Mouse (Mus musculus): Measurements from ENCODE around the gene Ddx42. TPM values are rescaled to one million over a fixed set of nuclear protein-coding genes. Genes with fewer than 3 reads are reported as not detected.

Ddx42 gene
- polyA plus RNA-seq, 2 experiments: 50.4 to 63.9 TPM

GRCm38 (mm10) chr11:106286987-106287386 lies 70.3 kb downstream of the Ddx42 start:
- no peaks in the 10 kb centered on the region for H3K9me3 ChIP-seq (ENCODE audit: control insufficient read depth, low read length)
- peak overlapping the region; percentile 79 for H3K27ac ChIP-seq (replicated peaks; ENCODE audit: low read depth, low read length)
- TF ChIP-seq POLR2A (IDR thresholded peaks at IDR 0.05; ENCODE audit: borderline replicate concordance, extremely low read depth, insufficient read depth, insufficient read length): no peak
- 0 out of 2 replicates have a peak, but pooled peaks cover 7% of the 10 kb centered on the region for H3K4me1 ChIP-seq (ENCODE audit: control insufficient read depth, insufficient read depth, low read length)
- WGBS: 54% methylated on average over 11 of the region's 11 CpGs
- peak; percentile 70 for DNase-seq (ENCODE audit: low spot score)
- no peaks in the 10 kb centered on the region for H3K36me3 ChIP-seq (ENCODE audit: control insufficient read depth, insufficient read depth, low read length)
- H3K9ac ChIP-seq (ENCODE audit: low read depth, low read length, severe bottlenecking): no peak overlapping the region
- no peaks in the 10 kb centered on the region for H3K27me3 ChIP-seq (ENCODE audit: control insufficient read depth, insufficient read depth, low read length)
- no peak overlapping the region for H3K4me3 ChIP-seq (replicated peaks; ENCODE audit: low read length)
- no peak for ATAC-seq (ENCODE audit: low FRiP score, low read depth)
- H3K4me2 ChIP-seq (replicated peaks; ENCODE audit: low read depth, low read length, severe bottlenecking): no peak overlapping the region

- DNase-seq (ENCODE audit: low spot score) (no peak), ATAC-seq (ENCODE audit: low FRiP score, low read depth) (no peak)
- H3K4me1 ChIP-seq (ENCODE audit: control insufficient read depth, insufficient read depth, low read length): 0 out of 2 replicates have a peak, but pooled peaks cover 7% of the 10 kb centered on the region
- H3K36me3 ChIP-seq (ENCODE audit: control insufficient read depth, insufficient read depth, low read length): no peaks in the 10 kb centered on the region
- no peak for TF ChIP-seq POLR2A (IDR thresholded peaks at IDR 0.05; ENCODE audit: borderline replicate concordance, extremely low read depth, insufficient read depth, insufficient read length)
- H3K4me3 ChIP-seq (replicated peaks; ENCODE audit: low read length): no peak overlapping the region
- H3K27me3 ChIP-seq (ENCODE audit: control insufficient read depth, insufficient read depth, low read length): no peaks in the 10 kb centered on the region
- H3K9me3 ChIP-seq (ENCODE audit: control insufficient read depth, low read length): no peaks in the 10 kb centered on the region
- H3K27ac ChIP-seq (replicated peaks; ENCODE audit: low read depth, low read length): no peak overlapping the region
- WGBS: 55% methylated on average over 8 of the region's 8 CpGs
- no peak overlapping the region for H3K4me2 ChIP-seq (replicated peaks; ENCODE audit: low read depth, low read length, severe bottlenecking)
- no peak overlapping the region for H3K9ac ChIP-seq (ENCODE audit: low read depth, low read length, severe bottlenecking)
These were observed 72.6 kb downstream of the Ddx42 start for GRCm38 (mm10) chr11:106289369-106289768.

GRCm38 (mm10) chr11:106290376-106290775 lies 73.7 kb downstream of the Ddx42 start:
- no peak for ATAC-seq (ENCODE audit: low FRiP score, low read depth)
- TF ChIP-seq POLR2A (IDR thresholded peaks at IDR 0.05; ENCODE audit: borderline replicate concordance, extremely low read depth, insufficient read depth, insufficient read length): no peak
- Histone ChIP-seq H3K4me3 (replicated peaks; ENCODE audit: low read length) (no peak overlapping the region), H3K36me3 (ENCODE audit: control insufficient read depth, insufficient read depth, low read length) (no peaks in the 10 kb centered on the region), H3K27me3 (ENCODE audit: control insufficient read depth, insufficient read depth, low read length) (no peaks in the 10 kb centered on the region), H3K4me1 (ENCODE audit: control insufficient read depth, insufficient read depth, low read length) (0 out of 2 replicates have a peak, but pooled peaks cover 7% of the 10 kb centered on the region), H3K4me2 (replicated peaks; ENCODE audit: low read depth, low read length, severe bottlenecking) (no peak overlapping the region), H3K27ac (replicated peaks; ENCODE audit: low read depth, low read length) (no peak overlapping the region), H3K9ac (ENCODE audit: low read depth, low read length, severe bottlenecking) (no peak overlapping the region), H3K9me3 (ENCODE audit: control insufficient read depth, low read length) (no peaks in the 10 kb centered on the region)
- WGBS: 91% methylated on average over 5 of the region's 5 CpGs
- no peak for DNase-seq (ENCODE audit: low spot score)

- 95% methylated on average over 2 of the region's 2 CpGs for WGBS
- Histone ChIP-seq H3K9me3 (ENCODE audit: control insufficient read depth, low read length) (no peaks in the 10 kb centered on the region), H3K27me3 (ENCODE audit: control insufficient read depth, insufficient read depth, low read length) (no peaks in the 10 kb centered on the region), H3K36me3 (ENCODE audit: control insufficient read depth, insufficient read depth, low read length) (no peaks in the 10 kb centered on the region), H3K4me2 (replicated peaks; ENCODE audit: low read depth, low read length, severe bottlenecking) (no peak overlapping the region), H3K9ac (ENCODE audit: low read depth, low read length, severe bottlenecking) (no peak overlapping the region), H3K4me3 (replicated peaks; ENCODE audit: low read length) (no peak overlapping the region), H3K4me1 (ENCODE audit: control insufficient read depth, insufficient read depth, low read length) (0 out of 2 replicates have a peak, but pooled peaks cover 4% of the 10 kb centered on the region), H3K27ac (replicated peaks; ENCODE audit: low read depth, low read length) (no peak overlapping the region)
- ATAC-seq (ENCODE audit: low FRiP score, low read depth) (no peak), DNase-seq (ENCODE audit: low spot score) (no peak)
- TF ChIP-seq POLR2A (IDR thresholded peaks at IDR 0.05; ENCODE audit: borderline replicate concordance, extremely low read depth, insufficient read depth, insufficient read length): no peak
These were observed 75.1 kb downstream of the Ddx42 start for GRCm38 (mm10) chr11:106291861-106292260.

Other genes starting within 250 kb of the Ddx42 start
- 1.4 and 1.5 TPM in 2 replicates for gene Ace, start 249.0 kb upstream of the Ddx42 start, polyA plus RNA-seq (2012; rRNA removed)
- 1.1 and 1.2 TPM in 2 replicates for gene Ace, start 249.0 kb upstream of the Ddx42 start, polyA plus RNA-seq (2014; fragmentation: Nextera tagmentation; extraction: Ambion mirVana)
- not detected in 2 replicates for gene Ace3, start 222.3 kb upstream of the Ddx42 start, polyA plus RNA-seq (2012; rRNA removed)
- gene Ace3, start 222.3 kb upstream of the Ddx42 start, polyA plus RNA-seq (2014; fragmentation: Nextera tagmentation; extraction: Ambion mirVana): not detected in 2 replicates
- gene Kcnh6, start 208.8 kb upstream of the Ddx42 start, polyA plus RNA-seq (2012; rRNA removed): 0.20 and 0.32 TPM in 2 replicates
- 0.23 and 0.32 TPM in 2 replicates for gene Kcnh6, start 208.8 kb upstream of the Ddx42 start, polyA plus RNA-seq (2014; fragmentation: Nextera tagmentation; extraction: Ambion mirVana)
- 63.0 and 75.6 TPM in 2 replicates for gene Dcaf7, start 180.1 kb upstream of the Ddx42 start, polyA plus RNA-seq (2012; rRNA removed)
- gene Dcaf7, start 180.1 kb upstream of the Ddx42 start, polyA plus RNA-seq (2014; fragmentation: Nextera tagmentation; extraction: Ambion mirVana): 63.3 and 71.6 TPM in 2 replicates
- 14.5 and 15.1 TPM in 2 replicates for gene Taco1, start 150.9 kb upstream of the Ddx42 start, polyA plus RNA-seq (2012; rRNA removed)
- gene Taco1, start 150.9 kb upstream of the Ddx42 start, polyA plus RNA-seq (2014; fragmentation: Nextera tagmentation; extraction: Ambion mirVana): 7.4 and 7.8 TPM in 2 replicates
- 48.5 and 54.5 TPM in 2 replicates for gene Map3k3, start 132.3 kb upstream of the Ddx42 start, polyA plus RNA-seq (2012; rRNA removed)
- gene Map3k3, start 132.3 kb upstream of the Ddx42 start, polyA plus RNA-seq (2014; fragmentation: Nextera tagmentation; extraction: Ambion mirVana): 33.3 and 37.5 TPM in 2 replicates
- not detected in 2 replicates for gene Gm10840, start 56.1 kb upstream of the Ddx42 start, polyA plus RNA-seq (2012; rRNA removed)
- gene Gm10840, start 56.1 kb upstream of the Ddx42 start, polyA plus RNA-seq (2014; fragmentation: Nextera tagmentation; extraction: Ambion mirVana): not detected in 2 replicates
- 148 and 169 TPM in 2 replicates for gene Limd2, start 56.1 kb upstream of the Ddx42 start, polyA plus RNA-seq (2012; rRNA removed)
- 237 and 260 TPM in 2 replicates for gene Limd2, start 56.1 kb upstream of the Ddx42 start, polyA plus RNA-seq (2014; fragmentation: Nextera tagmentation; extraction: Ambion mirVana)
- gene Strada, start 14.8 kb upstream of the Ddx42 start, polyA plus RNA-seq (2012; rRNA removed): 46.8 and 62.2 TPM in 2 replicates
- 24.0 and 28.5 TPM in 2 replicates for gene Strada, start 14.8 kb upstream of the Ddx42 start, polyA plus RNA-seq (2014; fragmentation: Nextera tagmentation; extraction: Ambion mirVana)
- 43.6 and 48.8 TPM in 2 replicates for gene Ccdc47, start 582 bp upstream of the Ddx42 start, polyA plus RNA-seq (2012; rRNA removed)
- gene Ccdc47, start 582 bp upstream of the Ddx42 start, polyA plus RNA-seq (2014; fragmentation: Nextera tagmentation; extraction: Ambion mirVana): 63.7 and 66.1 TPM in 2 replicates
- 36.4 and 43.8 TPM in 2 replicates for gene Ftsj3, start 39.2 kb downstream of the Ddx42 start, polyA plus RNA-seq (2012; rRNA removed)
- gene Ftsj3, start 39.2 kb downstream of the Ddx42 start, polyA plus RNA-seq (2014; fragmentation: Nextera tagmentation; extraction: Ambion mirVana): 54.6 and 55.8 TPM in 2 replicates
- 123 and 186 TPM in 2 replicates for gene Psmc5, start 39.2 kb downstream of the Ddx42 start, polyA plus RNA-seq (2012; rRNA removed)
- 244 and 253 TPM in 2 replicates for gene Psmc5, start 39.2 kb downstream of the Ddx42 start, polyA plus RNA-seq (2014; fragmentation: Nextera tagmentation; extraction: Ambion mirVana)
- gene Smarcd2, start 56.0 kb downstream of the Ddx42 start, polyA plus RNA-seq (2012; rRNA removed): 184 and 203 TPM in 2 replicates
- 114 and 130 TPM in 2 replicates for gene Smarcd2, start 56.0 kb downstream of the Ddx42 start, polyA plus RNA-seq (2014; fragmentation: Nextera tagmentation; extraction: Ambion mirVana)
- 0.78 and 1.0 TPM in 2 replicates for gene Tcam1, start 59.7 kb downstream of the Ddx42 start, polyA plus RNA-seq (2012; rRNA removed)
- 0.22 and 0.66 TPM in 2 replicates for gene Tcam1, start 59.7 kb downstream of the Ddx42 start, polyA plus RNA-seq (2014; fragmentation: Nextera tagmentation; extraction: Ambion mirVana)
- gene Gh, start 84.9 kb downstream of the Ddx42 start, polyA plus RNA-seq (2012; rRNA removed): not detected in 2 replicates
- gene Gh, start 84.9 kb downstream of the Ddx42 start, polyA plus RNA-seq (2014; fragmentation: Nextera tagmentation; extraction: Ambion mirVana): not detected in 2 replicates
- gene Cd79b, start 97.8 kb downstream of the Ddx42 start, polyA plus RNA-seq (2012; rRNA removed): 2.6 and 2.7 TPM in 2 replicates
- 3.0 and 5.0 TPM in 2 replicates for gene Cd79b, start 97.8 kb downstream of the Ddx42 start, polyA plus RNA-seq (2014; fragmentation: Nextera tagmentation; extraction: Ambion mirVana)
- 2.0 and 2.5 TPM in 2 replicates for gene Scn4a, start 136.4 kb downstream of the Ddx42 start, polyA plus RNA-seq (2012; rRNA removed)
- 0.15 and 0.30 TPM in 2 replicates for gene Scn4a, start 136.4 kb downstream of the Ddx42 start, polyA plus RNA-seq (2014; fragmentation: Nextera tagmentation; extraction: Ambion mirVana)
- 1.1 TPM in 2 replicates for gene Prr29, start 148.5 kb downstream of the Ddx42 start, polyA plus RNA-seq (2012; rRNA removed)
- gene Prr29, start 148.5 kb downstream of the Ddx42 start, polyA plus RNA-seq (2014; fragmentation: Nextera tagmentation; extraction: Ambion mirVana): 0.59 TPM in 1 of 2 replicates, not detected in the other
- gene Icam2, start 171.1 kb downstream of the Ddx42 start, polyA plus RNA-seq (2012; rRNA removed): 32.8 and 34.5 TPM in 2 replicates
- 42.9 and 46.4 TPM in 2 replicates for gene Icam2, start 171.1 kb downstream of the Ddx42 start, polyA plus RNA-seq (2014; fragmentation: Nextera tagmentation; extraction: Ambion mirVana)